Mouse (Mus musculus) MEL (cell line): ENCODE measurements at regions not wholly inside any gene's neighbourhood (a gene's known extent, or its start where the extent isn't known, plus 50 kb on each side); places are given as distances from the start of the nearest gene placed in this dataset.

Source experiments
- DNase-seq: peaks from one replicate; pipeline ENCODE4 v3.0.0; 2011; ENCODE audit warnings: low read depth, low spot score
- H3K27ac ChIP-seq: 2 replicates; pipeline ENCODE4 v1.5.1; 2012; ENCODE audit warnings: low read depth, mild to moderate bottlenecking, control low read depth, low read length, moderate library complexity; ENCODE audit not compliant: control insufficient read depth
- H3K27me3 ChIP-seq, 2 experiments: fragments of 150-350 bp in 1 of 2; sonication (generic) in 1 of 2; 2 replicates each; pipeline ENCODE4 v1.6.1; 2012; ENCODE audit warnings: low read length in 2 of 2, mild to moderate bottlenecking in 2 of 2, improper control_type of control experiment in 1 of 2, moderate library complexity in 1 of 2; ENCODE audit not compliant: insufficient read depth in 2 of 2, control insufficient read depth in 1 of 2
- H3K36me3 ChIP-seq, 2 experiments: 2 replicates each; pipeline ENCODE4 v1.6.1; 2012 to 2014; ENCODE audit warnings: low read length in 2 of 2, improper control_type of control experiment in 1 of 2, inconsistent platforms in 1 of 2, mild to moderate bottlenecking in 1 of 2; ENCODE audit not compliant: insufficient read depth in 2 of 2, control insufficient read depth in 1 of 2
- H3K4me1 ChIP-seq, 2 experiments: fragments of 150-350 bp in 1 of 2; sonication (generic) in 1 of 2; 2 replicates each; pipeline ENCODE4 v1.6.1; 2012; ENCODE audit warnings: low read length in 2 of 2, improper control_type of control experiment in 1 of 2, mild to moderate bottlenecking in 1 of 2; ENCODE audit not compliant: insufficient read depth in 2 of 2, control insufficient read depth in 1 of 2
- H3K4me3 ChIP-seq, 2 experiments: fragments of 150-350 bp in 1 of 2; sonication (generic) in 1 of 2; 2 replicates each; pipeline ENCODE4 v1.5.1; 2012; ENCODE audit warnings: low read depth in 2 of 2, low read length in 2 of 2, mild to moderate bottlenecking in 2 of 2, moderate library complexity in 2 of 2, control low read depth in 1 of 2, improper control_type of control experiment in 1 of 2; ENCODE audit not compliant: control insufficient read depth in 1 of 2, insufficient read depth in 1 of 2
- H3K79me2 ChIP-seq: 2 replicates; pipeline ENCODE4 v1.6.1; 2012; ENCODE audit warnings: mild to moderate bottlenecking, low read length, moderate library complexity; ENCODE audit not compliant: control insufficient read depth, poor library complexity, insufficient read depth
- H3K9ac ChIP-seq: 2 replicates; pipeline ENCODE4 v1.6.1; 2012; ENCODE audit warnings: low read depth, mild to moderate bottlenecking, control low read depth, low read length, moderate library complexity; ENCODE audit not compliant: control insufficient read depth, poor library complexity, severe bottlenecking
- H3K9me3 ChIP-seq: fragments of 150-350 bp; sonication (generic); replicated peaks from 2 replicates; pipeline ENCODE4 v1.6.1; 2012; ENCODE audit warnings: mild to moderate bottlenecking, low read length, improper control_type of control experiment, moderate library complexity; ENCODE audit not compliant: insufficient read depth
- BHLHE40 ChIP-seq: IDR thresholded peaks from 2 replicates; pipeline ENCODE4 v1.6.1; 2012; ENCODE audit warnings: low read depth, mild to moderate bottlenecking, inconsistent platforms, low read length, improper control_type of control experiment, borderline replicate concordance
- CHD1 ChIP-seq: IDR thresholded peaks from 2 replicates; pipeline ENCODE4 v1.6.1; 2012; ENCODE audit warnings: low read depth, mild to moderate bottlenecking, inconsistent platforms, low read length, improper control_type of control experiment
- CTCF ChIP-seq, 3 experiments: IDR thresholded peaks in 2 of 3; conservative IDR thresholded peaks in 1 of 3; 2 replicates each; pipeline ENCODE4 v1.5.1; 2011 to 2012; ENCODE audit warnings: low read length in 3 of 3, low read depth in 2 of 3, mild to moderate bottlenecking in 2 of 3, improper control_type of control experiment in 1 of 3, inconsistent platforms in 1 of 3, mixed read lengths in 1 of 3, moderate library complexity in 1 of 3; ENCODE audit not compliant: control insufficient read depth in 1 of 3, insufficient read depth in 1 of 3, poor library complexity in 1 of 3, severe bottlenecking in 1 of 3
- GABPA ChIP-seq: IDR thresholded peaks from 2 replicates; pipeline ENCODE4 v1.6.1; 2012; ENCODE audit warnings: low read depth, mild to moderate bottlenecking, inconsistent platforms, low read length, improper control_type of control experiment, moderate library complexity
- GATA1 ChIP-seq: IDR thresholded peaks from 2 replicates; pipeline ENCODE4 v1.6.1; 2011; ENCODE audit warnings: low read depth, low read length, improper control_type of control experiment
- HCFC1 ChIP-seq: IDR thresholded peaks from 2 replicates; pipeline ENCODE4 v1.6.1; 2012; ENCODE audit warnings: low read depth, mild to moderate bottlenecking, inconsistent platforms, low read length, improper control_type of control experiment, moderate library complexity
- MAZ ChIP-seq: IDR thresholded peaks from 2 replicates; pipeline ENCODE4 v1.6.1; 2012; ENCODE audit warnings: low read depth, mild to moderate bottlenecking, inconsistent platforms, low read length, improper control_type of control experiment
- MXI1 ChIP-seq: IDR thresholded peaks from 2 replicates; pipeline ENCODE4 v1.6.1; 2011; ENCODE audit warnings: mild to moderate bottlenecking, low read depth, low read length, improper control_type of control experiment
- NELFE ChIP-seq: IDR thresholded peaks from 2 replicates; pipeline ENCODE4 v1.6.1; 2011; ENCODE audit warnings: low read depth, low read length, improper control_type of control experiment
- POLR2A ChIP-seq, 2 experiments: IDR thresholded peaks; 2 replicates each; pipeline ENCODE4 v1.6.1; 2011 to 2012; ENCODE audit warnings: low read length in 2 of 2, mild to moderate bottlenecking in 2 of 2, control low read depth in 1 of 2, improper control_type of control experiment in 1 of 2, low read depth in 1 of 2, moderate library complexity in 1 of 2; ENCODE audit not compliant: control insufficient read depth in 1 of 2, insufficient read depth in 1 of 2, poor library complexity in 1 of 2
- RAD21 ChIP-seq: IDR thresholded peaks from 2 replicates; pipeline ENCODE4 v1.6.1; 2011; ENCODE audit warnings: mild to moderate bottlenecking, low read depth, low read length, improper control_type of control experiment
- TAL1 ChIP-seq: IDR thresholded peaks from 2 replicates; pipeline ENCODE4 v1.6.1; 2012; ENCODE audit warnings: mild to moderate bottlenecking, inconsistent platforms, low read length, moderate library complexity, mixed read lengths
- TBP ChIP-seq: IDR thresholded peaks from 2 replicates; pipeline ENCODE4 v1.8.0; 2011; ENCODE audit warnings: low read depth, low read length, improper control_type of control experiment
- TCF12 ChIP-seq: IDR thresholded peaks from 2 replicates; pipeline ENCODE4 v1.6.1; 2014; ENCODE audit warnings: low read depth, mild to moderate bottlenecking, inconsistent platforms, low read length, improper control_type of control experiment, moderate library complexity
- UBTF ChIP-seq: IDR thresholded peaks from 2 replicates; pipeline ENCODE4 v1.6.1; 2012; ENCODE audit warnings: low read depth, mild to moderate bottlenecking, inconsistent platforms, low read length, improper control_type of control experiment, moderate library complexity, borderline replicate concordance; ENCODE audit not compliant: insufficient read depth
- USF2 ChIP-seq, 2 experiments: IDR thresholded peaks; 2 replicates each; pipeline ENCODE4 v1.6.1; 2011 to 2012; ENCODE audit warnings: improper control_type of control experiment in 2 of 2, low read length in 2 of 2, borderline replicate concordance in 1 of 2, inconsistent platforms in 1 of 2, low read depth in 1 of 2, mild to moderate bottlenecking in 1 of 2; ENCODE audit not compliant: insufficient read depth in 1 of 2
- ZC3H11A ChIP-seq: IDR thresholded peaks from 2 replicates; pipeline ENCODE4 v1.6.1; 2012; ENCODE audit warnings: low read depth, mild to moderate bottlenecking, inconsistent platforms, low read length, improper control_type of control experiment

GRCm38 (mm10) chr12:54460135-54460523 lies 196.2 kb downstream of the Sptssa start:
- no peak overlapping the region for H3K4me3 ChIP-seq
- no peaks in the 10 kb centered on the region for H3K9me3 ChIP-seq
- DNase-seq, result no peak
- no peak overlapping the region for H3K27ac ChIP-seq
- H3K9ac ChIP-seq, result no peak overlapping the region
- no peaks in the 10 kb centered on the region for H3K36me3 ChIP-seq
- no peaks in the 10 kb centered on the region for H3K79me2 ChIP-seq
- TF ChIP-seq RAD21 (no peak), TCF12 (no peak), TAL1 (no peak), MAZ (no peak), CHD1 (no peak), MXI1 (no peak), CTCF (IDR thresholded peaks at IDR 0.05 in 2 of 3, conservative IDR thresholded peaks at IDR 0.05 in 1 of 3; ENCODE audit: control insufficient read depth in 1 of 3, insufficient read depth in 1 of 3, low read depth in 2 of 3, low read length in 3 of 3, poor library complexity in 1 of 3, severe bottlenecking in 1 of 3) (no peak), ZC3H11A (no peak), POLR2A (IDR thresholded peaks at IDR 0.05; ENCODE audit: control insufficient read depth in 1 of 2, insufficient read depth in 1 of 2, low read depth in 1 of 2, low read length in 2 of 2, poor library complexity in 1 of 2) (no peak), HCFC1 (no peak), GATA1 (no peak), BHLHE40 (no peak), UBTF (no peak), TBP (no peak), NELFE (no peak), GABPA (no peak)
- TF ChIP-seq, all 39 proteins: peak for 0
- no peaks in the 10 kb centered on the region for H3K4me1 ChIP-seq
- H3K27me3 ChIP-seq, result no peaks in the 10 kb centered on the region; a peak in 2 of 4 replicates

GRCm38 (mm10) chr12:54459462-54460134 lies 196.8 kb downstream of the Sptssa start:
- Histone ChIP-seq H3K36me3 (no peaks in the 10 kb centered on the region), H3K4me3 (no peak overlapping the region), H3K79me2 (no peaks in the 10 kb centered on the region), H3K27ac (no peak overlapping the region), H3K9ac (no peak overlapping the region), H3K9me3 (no peaks in the 10 kb centered on the region), H3K27me3 (no peaks in the 10 kb centered on the region; a peak in 2 of 4 replicates), H3K4me1 (no peaks in the 10 kb centered on the region)
- no peak for TF ChIP-seq USF2 (IDR thresholded peaks at IDR 0.05; ENCODE audit: borderline replicate concordance in 1 of 2, insufficient read depth in 1 of 2, low read depth in 1 of 2, low read length in 2 of 2)
- TF ChIP-seq CTCF (IDR thresholded peaks at IDR 0.05 in 2 of 3, conservative IDR thresholded peaks at IDR 0.05 in 1 of 3; ENCODE audit: control insufficient read depth in 1 of 3, insufficient read depth in 1 of 3, low read depth in 2 of 3, low read length in 3 of 3, poor library complexity in 1 of 3, severe bottlenecking in 1 of 3), result no peak
- no peak for TF ChIP-seq POLR2A (IDR thresholded peaks at IDR 0.05; ENCODE audit: control insufficient read depth in 1 of 2, insufficient read depth in 1 of 2, low read depth in 1 of 2, low read length in 2 of 2, poor library complexity in 1 of 2)
- DNase-seq, result no peak
